Mouse (Mus musculus) stomach, postnatal 0 days (tissue): ENCODE measurements around the gene Castor2.

Experiments
- CTCF ChIP-seq: IDR thresholded peaks from 2 replicates; pipeline ENCODE4 v1.5.1; 2016; ENCODE audit warnings: antibody characterized with exemption, low read depth, mild to moderate bottlenecking, moderate library complexity
- EP300 ChIP-seq: optimal IDR thresholded peaks from 2 replicates; pipeline ENCODE3; 2016; ENCODE audit warnings: antibody characterized with exemption

GRCm38 (mm10) chr5:134147194-134147753, 47.8 kb downstream of the Castor2 start:
- TF ChIP-seq CTCF = no peak
- no peak for TF ChIP-seq EP300
